In genomic region chr15:13367291-13367954, GRCm38 (mm10) we compare ENCODE assay signal across 11 mouse cellular contexts.
DNase-seq lines count a peak whose midpoint lies in the region; ATAC-seq and TF ChIP-seq lines count a peak whose summit lies in the region.
"Had no signal": no experiment of that assay in that cellular context is flagged by ENCODE, and none has a peak within 500 bp of the region (broad histone marks: within the 10 kb centered on the region; RNA-seq: fewer than 3 reads in every experiment).

No protein-coding gene starts in this region.

- H3K9me3 ChIP-seq in midbrain, embryonic 11.5 days (ENCODE audit: control insufficient read depth, low read length): no peaks in the 10 kb centered on the region
- H3K9me3 ChIP-seq in midbrain, embryonic 13.5 days: no peaks in the 10 kb centered on the region
- H3K9me3 ChIP-seq in hindbrain, postnatal 0 days (ENCODE audit: low read length): no peaks in the 10 kb centered on the region
- no peaks in the 10 kb centered on the region for H3K9me3 ChIP-seq in stomach, embryonic 16.5 days (replicated peaks; ENCODE audit: control insufficient read depth, low read length)

- TF ChIP-seq POLR2A in thymus, adult 2 months (IDR thresholded peaks at IDR 0.05; ENCODE audit: control insufficient read depth, extremely low read depth, insufficient read depth, low read length, poor library complexity): no peak

- peak; percentile 70 for DNase-seq in midbrain, embryonic 11.5 days (ENCODE audit: low spot score, missing footprints)
- no peak for DNase-seq in hindbrain, postnatal 0 days (ENCODE audit: low spot score)
- peak; percentile 19 for DNase-seq in kidney, adult 9 months
- DNase-seq in cerebellum, adult 9-11 months: no peak
- DNase-seq in thymus, adult 2 months: no peak
- DNase-seq: cerebellum, postnatal 10 days; layer of hippocampus, adult 9-11 months; right cerebral cortex, adult 18-20 months had no signal

- TF ChIP-seq CTCF in hindbrain, postnatal 0 days (IDR thresholded peaks at IDR 0.05; ENCODE audit: low read depth): no peak
- TF ChIP-seq CTCF in thymus, adult 2 months (IDR thresholded peaks at IDR 0.05; ENCODE audit: borderline replicate concordance, control insufficient read depth, extremely low read depth, insufficient read depth, low read length, poor library complexity): no peak

- ATAC-seq in midbrain, embryonic 11.5 days (ENCODE audit: low FRiP score): no peak
- no peak for ATAC-seq in midbrain, embryonic 13.5 days
- no peak for ATAC-seq in hindbrain, postnatal 0 days
- peak; percentile 58; the same call in 1 of the 2 replicates for ATAC-seq in stomach, embryonic 16.5 days (ENCODE audit: insufficient read depth, low FRiP score)

- H3K4me1 ChIP-seq in midbrain, embryonic 11.5 days (ENCODE audit: control insufficient read depth, insufficient read depth, low read length): no peaks in the 10 kb centered on the region
- no peaks in the 10 kb centered on the region for H3K4me1 ChIP-seq in midbrain, embryonic 13.5 days (replicated peaks)
- H3K4me1 ChIP-seq in hindbrain, postnatal 0 days (ENCODE audit: insufficient read depth, low read length): no peaks in the 10 kb centered on the region
- peaks cover 4% of the 10 kb centered on the region; the same call in 1 of the 2 replicates for H3K4me1 ChIP-seq in stomach, embryonic 16.5 days (ENCODE audit: control insufficient read depth, insufficient read depth, low read length)
- H3K4me1 ChIP-seq in thymus, adult 2 months (replicated peaks; ENCODE audit: control insufficient read depth, insufficient read depth, low read length): no peaks in the 10 kb centered on the region

- WGBS in midbrain, embryonic 11.5 days: 80% methylated on average over 16 of the region's 16 CpGs
- 75% methylated on average over 16 of the region's 16 CpGs for WGBS in midbrain, embryonic 13.5 days
- 71% methylated on average over 16 of the region's 16 CpGs for WGBS in hindbrain, postnatal 0 days
- WGBS in stomach, embryonic 16.5 days: 17% methylated on average over 16 of the region's 16 CpGs
- WGBS in thymus, adult 2 months: 91% methylated on average over 16 of the region's 16 CpGs

- H3K4me3 ChIP-seq in midbrain, embryonic 11.5 days (ENCODE audit: low read depth, low read length): no peak overlapping the region
- H3K4me3 ChIP-seq in midbrain, embryonic 13.5 days (replicated peaks): no peak overlapping the region
- H3K4me3 ChIP-seq in hindbrain, postnatal 0 days (ENCODE audit: low read length): no peak overlapping the region
- peak overlapping the region; percentile 21 for H3K4me3 ChIP-seq in stomach, embryonic 16.5 days (replicated peaks; ENCODE audit: low read length)
- no peak overlapping the region for H3K4me3 ChIP-seq in thymus, adult 2 months (ENCODE audit: control insufficient read depth, insufficient read depth, low read length)

- H3K9ac ChIP-seq in midbrain, embryonic 11.5 days (ENCODE audit: low read length): no peak overlapping the region
- no peak overlapping the region for H3K9ac ChIP-seq in midbrain, embryonic 13.5 days (replicated peaks)
- H3K9ac ChIP-seq in hindbrain, postnatal 0 days (replicated peaks; ENCODE audit: low read length): no peak overlapping the region
- H3K9ac ChIP-seq in stomach, embryonic 16.5 days (ENCODE audit: low read length): no peak overlapping the region

- no peak overlapping the region for H3K4me2 ChIP-seq in midbrain, embryonic 11.5 days
- no peak overlapping the region for H3K4me2 ChIP-seq in midbrain, embryonic 13.5 days (replicated peaks)
- 0 out of 2 replicates have a peak overlapping the region, but pooled peaks have one; percentile 3 for H3K4me2 ChIP-seq in hindbrain, postnatal 0 days (ENCODE audit: low read depth, low read length)
- H3K4me2 ChIP-seq in stomach, embryonic 16.5 days (ENCODE audit: low read depth, low read length): peak overlapping the region; percentile 44

- H3K27me3 ChIP-seq in midbrain, embryonic 11.5 days (ENCODE audit: control insufficient read depth, insufficient read depth, low read length): no peaks in the 10 kb centered on the region
- no peaks in the 10 kb centered on the region for H3K27me3 ChIP-seq in midbrain, embryonic 13.5 days
- no peaks in the 10 kb centered on the region for H3K27me3 ChIP-seq in hindbrain, postnatal 0 days (ENCODE audit: insufficient read depth, low read length)
- no peaks in the 10 kb centered on the region for H3K27me3 ChIP-seq in stomach, embryonic 16.5 days (ENCODE audit: control insufficient read depth, insufficient read depth, low read length)
- H3K27me3 ChIP-seq in thymus, adult 2 months (ENCODE audit: control insufficient read depth, insufficient read depth, low read length): no peaks in the 10 kb centered on the region

- no peak overlapping the region for H3K27ac ChIP-seq in midbrain, embryonic 11.5 days (ENCODE audit: low read depth, low read length)
- no peak overlapping the region for H3K27ac ChIP-seq in midbrain, embryonic 13.5 days
- H3K27ac ChIP-seq in hindbrain, postnatal 0 days: no peak overlapping the region
- no peak overlapping the region for H3K27ac ChIP-seq in stomach, embryonic 16.5 days (ENCODE audit: low read length)
- H3K27ac ChIP-seq in thymus, adult 2 months (ENCODE audit: control insufficient read depth, insufficient read depth, low read length): no peak overlapping the region
- H3K27ac ChIP-seq: macrophage had no signal

- H3K36me3 ChIP-seq in midbrain, embryonic 11.5 days (ENCODE audit: control insufficient read depth, insufficient read depth, low read length): no peaks in the 10 kb centered on the region
- H3K36me3 ChIP-seq in midbrain, embryonic 13.5 days: no peaks in the 10 kb centered on the region
- H3K36me3 ChIP-seq in hindbrain, postnatal 0 days (ENCODE audit: insufficient read depth, low read length): no peaks in the 10 kb centered on the region
- H3K36me3 ChIP-seq in stomach, embryonic 16.5 days (ENCODE audit: control insufficient read depth, insufficient read depth, low read length): no peaks in the 10 kb centered on the region
- H3K36me3 ChIP-seq in thymus, adult 2 months (ENCODE audit: control insufficient read depth, insufficient read depth, low read length): no peaks in the 10 kb centered on the region

Comparison
In these comparisons a context has a peak if more than half of its experiments do, and no peak if none do; other contexts are left out.
1. DNase-seq: peak in midbrain, embryonic 11.5 days (single experiment) and kidney, adult 9 months (single experiment); none in hindbrain, postnatal 0 days (single experiment), cerebellum, adult 9-11 months (single experiment) and thymus, adult 2 months (single experiment).
2. H3K4me2 ChIP-seq: peak in hindbrain, postnatal 0 days (single experiment) and stomach, embryonic 16.5 days (single experiment); none in midbrain, embryonic 11.5 days (single experiment) and midbrain, embryonic 13.5 days (single experiment).